Mouse (Mus musculus) limb, embryonic 14.5 days (tissue): ENCODE results near the gene Sppl3. TPM values are rescaled to one million over a fixed set of nuclear protein-coding genes. Genes with fewer than 3 reads are reported as not detected.

Experiments
- ATAC-seq: fragments of 200-750 bp; cut with Nextera tagmentation; 2 replicates; pipeline ENCODE4 v1.8.0; 2017; ENCODE audit warnings: low read depth, moderate number of reproducible peaks, moderate TSS enrichment; ENCODE audit not compliant: low FRiP score
- DNase-seq: peaks from one replicate; pipeline ENCODE4 v3.0.0-alpha.2; 2015; ENCODE audit warnings: low spot score
- H3K27ac ChIP-seq: fragments of 300-500 bp; sonication (generic); replicated peaks from 2 replicates; pipeline ENCODE4 v1.5.1; 2014; ENCODE audit warnings: low read depth, mild to moderate bottlenecking, low read length, moderate library complexity, mixed read lengths
- H3K27me3 ChIP-seq: fragments of 300-500 bp; sonication (generic); 2 replicates; pipeline ENCODE4 v1.6.1; 2014; ENCODE audit warnings: low read length, mixed read lengths; ENCODE audit not compliant: control insufficient read depth, insufficient read depth
- H3K36me3 ChIP-seq: fragments of 300-500 bp; sonication (generic); 2 replicates; pipeline ENCODE4 v1.6.1; 2014; ENCODE audit warnings: mild to moderate bottlenecking, low read length, moderate library complexity, mixed read lengths; ENCODE audit not compliant: control insufficient read depth, insufficient read depth
- H3K4me1 ChIP-seq: fragments of 300-500 bp; sonication (generic); 2 replicates; pipeline ENCODE4 v1.6.1; 2014; ENCODE audit warnings: antibody characterized with exemption, low read length, mixed read lengths; ENCODE audit not compliant: control insufficient read depth, insufficient read depth
- H3K4me2 ChIP-seq: fragments of 300-500 bp; sonication (generic); replicated peaks from 2 replicates; pipeline ENCODE4 v1.6.1; 2014; ENCODE audit warnings: low read depth, mild to moderate bottlenecking, low read length, moderate library complexity; ENCODE audit not compliant: severe bottlenecking
- H3K4me3 ChIP-seq: fragments of 300-500 bp; sonication (generic); replicated peaks from 2 replicates; pipeline ENCODE4 v1.5.1; 2014; ENCODE audit warnings: low read length
- H3K9ac ChIP-seq: fragments of 300-500 bp; sonication (generic); 2 replicates; pipeline ENCODE4 v1.6.1; 2014; ENCODE audit warnings: mild to moderate bottlenecking, low read depth, low read length, moderate library complexity; ENCODE audit not compliant: severe bottlenecking
- H3K9me3 ChIP-seq: fragments of 300-500 bp; sonication (generic); 2 replicates; pipeline ENCODE4 v1.6.1; 2016; ENCODE audit warnings: low read length; ENCODE audit not compliant: control insufficient read depth
- POLR2A ChIP-seq: fragments of 200-500 bp; IDR thresholded peaks from 2 replicates; pipeline ENCODE4 v1.8.0; 2012; ENCODE audit warnings: inconsistent platforms, mild to moderate bottlenecking, moderate library complexity, borderline replicate concordance; ENCODE audit not compliant: insufficient read depth, insufficient read length; ENCODE audit errors: extremely low read depth
- WGBS: fragments of 180-500 bp; shearing (Covaris S2); extraction: QIAGEN DNeasy Blood & Tissue Kit; methylation state at CpG from one replicate; pipeline ENCODE4 v1.1.7; 2014; 5-methylcytosine and 5-hydroxymethylcytosine counted together
- polyA plus RNA-seq, 2 experiments: library from polyadenylated mRNA; depleted of rRNA in 1 of 2; stranded (reverse) in 1 of 2; unstranded in 1 of 2; fragments of >200 nt; fragmentation: Nextera tagmentation in 1 of 2; extraction: Ambion mirVana in 1 of 2; gene quantifications; 2 replicates each; pipeline versions ENCODE4 v1.2.1 to v1.2.3; 2012 to 2014

Gene Sppl3
- polyA plus RNA-seq (2012; rRNA removed), result 100 and 143 TPM in 2 replicates
- polyA plus RNA-seq (2014; fragmentation: Nextera tagmentation; extraction: Ambion mirVana), result 42.7 and 74.3 TPM in 2 replicates

DNA sequence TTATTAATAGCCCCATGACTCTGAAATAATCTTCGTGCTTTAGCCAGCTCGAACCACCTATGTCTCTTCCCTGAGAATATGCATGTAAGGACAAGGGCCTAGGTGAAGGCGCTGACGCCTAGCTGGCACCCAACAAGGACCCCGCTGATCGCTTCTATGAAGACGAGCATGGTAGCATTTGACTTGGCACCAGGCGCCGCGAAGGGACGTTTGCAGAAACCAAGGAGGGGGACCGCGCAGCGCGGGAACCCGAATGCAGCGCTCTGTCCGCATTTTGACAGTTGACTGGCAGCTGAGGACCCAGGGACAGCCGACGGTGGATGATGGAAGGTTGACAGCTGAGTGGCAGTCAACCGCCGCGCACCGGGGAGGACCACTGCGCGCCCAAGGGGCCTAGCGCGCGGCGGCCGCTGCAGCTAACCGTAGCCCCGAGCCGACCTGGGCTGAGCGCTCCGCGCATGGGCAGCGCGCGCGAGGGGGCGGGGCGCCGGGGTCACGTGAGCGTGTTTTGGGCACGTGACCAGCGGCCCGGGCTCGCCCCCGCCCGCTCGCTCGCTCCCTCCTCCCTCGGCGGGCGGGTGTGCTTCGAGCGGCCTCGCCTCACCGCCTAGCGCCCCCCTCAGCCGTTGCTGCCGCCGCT is at the start of gene Sppl3:
TSS of gene Sppl3 (plus strand) at position 561 of the 640 bp plus-strand sequence.
- ATAC-seq (peak; percentile 92), DNase-seq (peak; percentile 91)
- Histone ChIP-seq H3K4me1 (peaks cover 14% of the 10 kb centered on the region), H3K36me3 (no peaks in the 10 kb centered on the region), H3K9ac (peak within 1 kb of the TSS; percentile 99), H3K4me2 (peak within 1 kb of the TSS; percentile 82), H3K27me3 (no peaks in the 10 kb centered on the region), H3K4me3 (peak within 1 kb of the TSS; percentile 98), H3K9me3 (no peaks in the 10 kb centered on the region), H3K27ac (peak within 1 kb of the TSS; percentile 88)
- 1% methylated on average over 30 of the region's 65 CpGs for WGBS
- TF ChIP-seq POLR2A, result peak; percentile 91

- Histone ChIP-seq H3K4me3 (no peak overlapping the region), H3K9me3 (no peaks in the 10 kb centered on the region), H3K9ac (no peak overlapping the region), H3K36me3 (no peaks in the 10 kb centered on the region), H3K4me1 (no peaks in the 10 kb centered on the region; the same call in 1 of the 2 replicates), H3K4me2 (no peak overlapping the region), H3K27me3 (no peaks in the 10 kb centered on the region), H3K27ac (no peak overlapping the region)
- DNase-seq (no peak), ATAC-seq (no peak)
- no peak for TF ChIP-seq POLR2A
- WGBS, result 33% methylated on average over 4 of the region's 4 CpGs
Measured at GRCm38 (mm10) chr5:114961590-114962360, 49.2 kb upstream of the Sppl3 start.

- DNase-seq (no peak), ATAC-seq (no peak)
- Histone ChIP-seq H3K36me3 (no peaks in the 10 kb centered on the region), H3K9ac (no peak overlapping the region), H3K9me3 (no peaks in the 10 kb centered on the region), H3K4me1 (no peaks in the 10 kb centered on the region; the same call in 1 of the 2 replicates), H3K4me2 (no peak overlapping the region), H3K4me3 (no peak overlapping the region), H3K27ac (no peak overlapping the region), H3K27me3 (no peaks in the 10 kb centered on the region)
- TF ChIP-seq POLR2A, result no peak
- 54% methylated on average over 7 of the region's 7 CpGs for WGBS
Measured at GRCm38 (mm10) chr5:114964315-114964966, 46.5 kb upstream of the Sppl3 start.

- Histone ChIP-seq H3K4me3 (no peak overlapping the region), H3K9me3 (no peaks in the 10 kb centered on the region), H3K27me3 (no peaks in the 10 kb centered on the region), H3K36me3 (no peaks in the 10 kb centered on the region), H3K4me2 (no peak overlapping the region), H3K9ac (no peak overlapping the region), H3K27ac (no peak overlapping the region), H3K4me1 (no peaks in the 10 kb centered on the region; the same call in 1 of the 2 replicates)
- DNase-seq (no peak), ATAC-seq (no peak)
- 60% methylated on average over 17 of the region's 17 CpGs for WGBS
- TF ChIP-seq POLR2A, result no peak
Measured at GRCm38 (mm10) chr5:114964967-114965898, 45.7 kb upstream of the Sppl3 start.
